Mouse (Mus musculus) CH12F3 (cell line): Measurements from ENCODE around the gene Plcd3.

ENCODE experiments used
- in situ Hi-C: fragments of 300-500 bp; cut with MboI; formaldehyde crosslinking; loops from 2 replicates; pipeline ENCODE4 v1.14.3; 2020; ENCODE audit warnings: low sequenced_read_pairs

Gene Plcd3

DNA sequence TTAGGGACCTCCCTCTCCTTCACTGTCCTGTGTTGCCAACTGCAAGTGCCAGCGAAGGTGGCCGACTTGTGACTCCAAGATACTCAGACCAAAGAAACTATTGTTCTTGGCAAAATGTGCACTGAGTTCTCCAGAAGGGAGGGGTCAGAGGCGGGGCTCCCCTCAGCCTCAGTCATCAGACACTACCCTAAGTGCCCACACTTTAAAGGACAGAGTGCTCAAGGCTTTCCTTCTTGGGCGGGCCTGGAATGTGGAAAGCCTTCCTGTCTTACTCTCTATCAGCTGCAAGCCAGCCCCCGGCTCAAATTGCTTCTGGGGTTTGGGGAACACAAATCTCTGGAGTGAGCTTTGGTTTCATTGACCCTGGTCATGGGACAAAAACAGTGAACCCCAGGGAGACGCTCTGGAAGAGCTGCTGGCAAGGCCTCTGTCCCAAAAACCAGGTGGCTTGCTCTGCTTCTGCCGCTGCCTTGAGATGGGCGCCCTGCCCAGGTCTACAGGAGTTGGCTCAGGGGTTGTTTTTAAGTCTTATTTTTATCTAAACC, 33.9 kb downstream of the Plcd3 start:
- in situ Hi-C loops = no loop called here

DNA sequence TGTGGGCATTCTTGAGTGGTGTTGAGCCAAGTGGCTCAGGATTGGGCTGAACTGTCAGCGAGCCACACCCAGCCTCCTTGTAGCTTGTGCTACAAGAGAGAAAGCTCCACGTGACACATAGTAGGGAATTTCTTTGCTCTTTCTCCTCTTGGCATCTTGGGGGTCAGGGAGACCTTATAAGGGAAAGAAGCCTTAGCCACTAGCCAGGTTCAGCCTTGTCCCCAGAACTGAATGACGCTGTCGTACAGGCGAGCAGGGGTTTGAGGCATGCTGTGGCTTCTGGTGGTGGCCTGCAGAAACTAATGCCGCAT, 34.5 kb downstream of the Plcd3 start:
- in situ Hi-C loops = no loop called here

- in situ Hi-C loops = no loop called here
Measured at GRCm38 (mm10) chr11:103066191-103067050, 35.0 kb downstream of the Plcd3 start.

DNA sequence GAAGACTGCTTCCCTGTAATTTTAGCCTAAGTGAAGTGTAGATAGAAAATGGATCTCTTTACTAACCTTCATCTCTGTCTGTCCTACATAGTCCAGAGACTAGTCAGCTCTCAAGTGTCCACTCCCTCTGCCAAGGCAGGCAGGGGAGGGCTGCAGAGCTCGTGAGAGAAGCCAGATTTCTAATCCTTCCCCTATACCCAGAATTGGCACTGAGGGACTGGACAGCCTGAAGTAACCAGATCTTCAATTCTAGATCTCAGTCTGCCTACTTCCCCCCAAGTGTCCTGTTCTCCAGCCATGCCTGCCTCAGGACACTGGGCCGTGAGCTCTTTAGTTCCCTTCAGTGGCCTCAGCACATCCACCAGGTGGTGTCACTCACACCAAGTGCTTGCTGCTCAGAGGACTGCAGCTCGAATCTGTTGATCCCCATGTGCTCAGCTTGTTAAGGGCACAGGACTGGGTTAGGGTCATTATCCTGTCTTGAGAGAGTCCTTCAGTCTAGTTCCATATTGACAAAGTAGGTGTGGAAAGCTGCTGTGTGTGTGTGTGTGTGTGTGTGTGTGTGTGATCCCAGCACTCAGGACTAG, 42.9 kb downstream of the Plcd3 start:
- in situ Hi-C loops = no loop called here

DNA sequence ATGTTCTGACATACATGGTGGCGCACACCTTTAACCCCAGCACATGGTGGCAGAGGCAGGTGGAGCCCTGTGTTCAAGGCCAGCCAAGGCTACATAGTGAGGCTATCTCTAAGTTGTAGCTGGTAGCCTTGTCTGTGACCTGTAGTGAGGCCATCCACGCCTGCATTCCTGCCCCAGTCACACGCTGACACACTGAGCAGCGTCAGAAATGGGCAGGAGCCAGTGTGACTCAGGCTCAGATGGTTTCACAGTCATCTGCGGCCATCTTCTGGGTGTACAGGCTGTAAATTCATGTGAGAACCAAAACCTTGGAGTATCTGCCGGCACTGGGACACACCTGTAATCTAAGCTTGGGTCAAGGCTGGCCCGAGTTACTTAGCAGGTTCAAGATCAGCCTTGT, 44.8 kb downstream of the Plcd3 start:
- in situ Hi-C loops = no loop called here

- in situ Hi-C loops = no loop called here
Measured at GRCm38 (mm10) chr11:103054798-103055197, 46.7 kb downstream of the Plcd3 start.

GRCm38 (mm10) chr11:103053191-103054076, 48.0 kb downstream of the Plcd3 start:
- in situ Hi-C loops = no loop called here

GRCm38 (mm10) chr11:103052078-103052477, 49.4 kb downstream of the Plcd3 start:
- in situ Hi-C loops = no loop called here

DNA sequence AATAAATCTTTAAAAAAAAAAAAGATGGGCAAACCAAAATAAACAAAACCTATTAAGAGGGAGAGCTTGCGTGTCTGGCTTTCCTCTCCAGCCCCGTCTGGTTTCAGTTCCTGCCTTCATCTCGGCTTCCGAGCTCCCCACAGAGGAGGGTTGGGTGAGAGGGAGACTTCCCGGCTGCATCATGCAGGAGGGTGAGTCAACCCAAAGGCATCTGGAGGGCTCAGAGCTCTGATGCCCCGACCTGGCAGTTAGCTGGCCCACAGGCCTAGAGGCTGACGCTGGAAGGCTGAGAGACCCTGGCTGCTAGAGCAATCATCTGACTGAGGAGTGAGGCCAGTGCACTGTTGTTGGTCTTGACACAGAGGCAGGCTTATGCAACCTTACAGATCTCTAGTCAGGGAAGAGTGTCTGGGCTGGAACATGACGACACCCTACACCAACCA, 50.2 kb downstream of the Plcd3 start:
- in situ Hi-C loops = no loop called here

DNA sequence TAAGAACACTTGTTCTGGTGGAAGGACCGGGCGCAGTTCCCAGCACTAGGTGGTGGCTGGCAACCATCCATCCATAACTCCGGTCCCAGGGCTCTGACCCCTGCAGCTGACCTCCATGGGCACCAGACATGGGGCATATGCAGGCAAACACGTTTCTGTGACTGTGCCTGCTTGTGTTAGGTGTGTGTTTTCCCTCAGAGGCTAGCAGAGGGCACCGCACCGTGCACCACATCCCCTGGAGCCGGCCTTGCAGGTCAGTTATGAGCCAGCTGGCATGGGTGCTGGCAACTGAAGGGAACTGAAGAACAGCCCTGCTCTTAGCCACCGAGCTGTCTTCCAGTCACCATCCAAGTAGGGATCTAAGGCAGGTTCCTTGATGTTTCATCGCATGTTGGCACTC, 51.3 kb downstream of the Plcd3 start:
- in situ Hi-C loops = no loop called here

GRCm38 (mm10) chr11:103049611-103050010, 51.8 kb downstream of the Plcd3 start:
- in situ Hi-C loops = no loop called here

GRCm38 (mm10) chr11:103046286-103046685, 55.2 kb downstream of the Plcd3 start:
- in situ Hi-C loops = no loop called here

DNA sequence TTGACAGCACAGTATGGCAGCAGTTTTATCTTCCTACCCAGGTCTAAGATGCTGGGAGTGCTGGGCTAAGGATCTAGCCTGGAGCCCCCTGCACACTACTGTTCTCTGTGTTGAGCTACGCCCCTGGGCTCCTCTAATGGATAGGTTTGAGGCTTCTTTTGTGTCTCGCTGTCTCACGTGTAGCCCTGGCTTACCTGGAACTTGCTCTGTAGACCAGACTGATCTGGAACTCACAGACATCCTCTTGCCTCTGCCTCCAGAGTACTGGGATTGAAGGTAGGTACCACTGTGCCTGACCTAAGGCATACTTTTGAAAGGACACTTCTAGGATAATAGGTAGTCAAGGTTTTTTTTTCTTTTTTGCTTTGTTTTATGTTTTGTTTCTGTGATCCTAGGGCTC, 57.5 kb downstream of the Plcd3 start:
- in situ Hi-C loops = no loop called here

- in situ Hi-C loops = no loop called here
Measured at GRCm38 (mm10) chr11:103042828-103043227, 58.6 kb downstream of the Plcd3 start.

GRCm38 (mm10) chr11:103038037-103038436, 63.4 kb downstream of the Plcd3 start:
- in situ Hi-C loops = no loop called here

DNA sequence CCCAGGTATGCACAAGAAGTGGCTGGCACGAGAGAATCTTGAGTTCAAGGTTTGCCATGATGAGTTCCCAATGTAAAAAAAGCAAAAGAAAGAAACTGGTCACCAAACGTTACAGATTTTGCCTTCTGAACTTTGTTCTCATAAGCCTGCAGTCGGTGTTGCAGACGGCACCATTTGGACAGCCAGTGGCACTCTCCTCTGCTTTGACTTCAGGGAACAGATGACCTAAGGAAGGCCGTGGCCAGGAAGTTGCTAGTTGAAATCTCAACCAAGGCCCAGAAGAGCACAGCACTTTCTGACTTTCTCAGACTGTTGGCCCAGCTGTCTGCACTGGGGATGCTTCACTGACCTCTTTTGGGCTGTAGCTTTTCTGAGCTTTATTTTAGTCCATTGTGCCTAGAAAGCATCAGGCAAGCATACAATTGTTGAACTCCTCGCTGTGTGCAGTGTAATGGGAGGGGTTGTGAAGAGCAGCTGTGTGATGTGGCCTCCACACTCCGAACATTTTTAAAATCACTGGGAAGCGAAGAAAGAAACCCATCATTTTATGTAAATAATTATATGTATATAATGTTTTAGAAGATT, 64.5 kb downstream of the Plcd3 start:
- in situ Hi-C loops = no loop called here

- in situ Hi-C loops = no loop called here
Measured at GRCm38 (mm10) chr11:103035007-103035406, 66.5 kb downstream of the Plcd3 start.

- in situ Hi-C loops = no loop called here
Measured at GRCm38 (mm10) chr11:103033030-103033429, 68.4 kb downstream of the Plcd3 start.

GRCm38 (mm10) chr11:103028176-103028891, 73.1 kb downstream of the Plcd3 start, which contains the start of the genes Nmt1 and Dcakd:
Gene Nmt1 (plus strand): TSS chr11:103028190.
Gene Dcakd (minus strand): TSS chr11:103028333.
- in situ Hi-C loops = no loop called here

DNA sequence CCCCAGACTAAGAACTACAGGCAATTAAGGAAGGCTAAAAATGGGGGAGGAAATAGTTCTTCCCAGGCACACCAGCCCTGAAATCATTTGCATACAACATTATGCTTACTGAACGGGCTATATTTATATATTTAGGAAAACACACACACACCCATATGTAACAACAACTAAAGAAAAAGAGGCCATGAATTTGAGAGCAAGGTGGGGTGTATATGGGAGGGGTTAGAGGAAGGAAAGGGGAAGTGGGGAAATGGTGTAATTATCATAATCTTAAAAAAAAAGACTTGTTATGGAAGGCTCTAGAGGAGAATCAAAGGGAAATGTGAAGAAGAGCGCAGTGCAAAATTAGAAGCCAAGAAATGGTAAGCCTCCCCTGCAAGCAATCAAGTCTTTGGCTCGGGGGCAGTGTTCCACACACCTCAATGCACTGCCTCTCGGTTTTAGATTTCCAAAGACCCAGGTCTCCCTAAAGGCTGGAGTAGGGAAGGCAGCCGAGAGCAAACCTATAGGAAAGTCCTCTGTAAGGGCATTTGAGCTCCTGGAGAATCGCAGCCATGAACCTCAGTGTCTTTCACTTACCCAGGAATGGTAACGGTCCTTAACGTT, 73.8 kb downstream of the Plcd3 start:
- in situ Hi-C loops = no loop called here
